Mouse (Mus musculus): ENCODE measurements around the gene Htr1f.

Gene Htr1f

GRCm38 (mm10) chr16:64973533-64974305, 131.9 kb downstream of the Htr1f start:
- DNase-seq (ENCODE audit: low read depth, low spot score): no peak

- no peak for DNase-seq (ENCODE audit: low read depth, low spot score)
Measured at GRCm38 (mm10) chr16:64961690-64962089, 144.0 kb downstream of the Htr1f start.

- no peak for DNase-seq (ENCODE audit: low read depth, low spot score)
Measured at GRCm38 (mm10) chr16:64941646-64942195, 163.9 kb downstream of the Htr1f start.

- DNase-seq (ENCODE audit: low read depth, low spot score): no peak
Measured at GRCm38 (mm10) chr16:64934793-64935192, 170.9 kb downstream of the Htr1f start.

GRCm38 (mm10) chr16:64934011-64934410, 171.6 kb downstream of the Htr1f start:
- DNase-seq (ENCODE audit: low read depth, low spot score): no peak

GRCm38 (mm10) chr16:64923500-64923899, 182.2 kb downstream of the Htr1f start:
- no peak for DNase-seq (ENCODE audit: low read depth, low spot score)

GRCm38 (mm10) chr16:64908747-64909146, 196.9 kb downstream of the Htr1f start:
- no peak for DNase-seq (ENCODE audit: low read depth, low spot score)

- no peak for DNase-seq (ENCODE audit: low read depth, low spot score)
Measured at GRCm38 (mm10) chr16:64907112-64907511, 198.5 kb downstream of the Htr1f start.

- DNase-seq (ENCODE audit: low read depth, low spot score): no peak
Measured at GRCm38 (mm10) chr16:64903328-64903727, 202.3 kb downstream of the Htr1f start.

- DNase-seq (ENCODE audit: low read depth, low spot score): no peak
Measured at GRCm38 (mm10) chr16:64899084-64899483, 206.6 kb downstream of the Htr1f start.

GRCm38 (mm10) chr16:64889496-64889895, 216.2 kb downstream of the Htr1f start:
- no peak for DNase-seq (ENCODE audit: low read depth, low spot score)

GRCm38 (mm10) chr16:64885547-64885946, 220.1 kb downstream of the Htr1f start:
- DNase-seq (ENCODE audit: low read depth, low spot score): no peak

- DNase-seq (ENCODE audit: low read depth, low spot score): no peak
Measured at GRCm38 (mm10) chr16:64885142-64885541, 220.5 kb downstream of the Htr1f start.

- DNase-seq (ENCODE audit: low read depth, low spot score): no peak
Measured at GRCm38 (mm10) chr16:64884420-64884838, 221.2 kb downstream of the Htr1f start.

- no peak for DNase-seq (ENCODE audit: low read depth, low spot score)
Measured at GRCm38 (mm10) chr16:64883896-64884295, 221.8 kb downstream of the Htr1f start.

- no peak for DNase-seq (ENCODE audit: low read depth, low spot score)
Measured at GRCm38 (mm10) chr16:64881442-64881841, 224.2 kb downstream of the Htr1f start.

GRCm38 (mm10) chr16:64880986-64881385, 224.7 kb downstream of the Htr1f start:
- no peak for DNase-seq (ENCODE audit: low read depth, low spot score)

- DNase-seq (ENCODE audit: low read depth, low spot score): no peak
Measured at GRCm38 (mm10) chr16:64879735-64880134, 225.9 kb downstream of the Htr1f start.

- DNase-seq (ENCODE audit: low read depth, low spot score): no peak
Measured at GRCm38 (mm10) chr16:64878611-64879132, 227.0 kb downstream of the Htr1f start.

- no peak for DNase-seq (ENCODE audit: low read depth, low spot score)
Measured at GRCm38 (mm10) chr16:64877314-64877713, 228.3 kb downstream of the Htr1f start.

GRCm38 (mm10) chr16:64876631-64877265, 228.9 kb downstream of the Htr1f start:
- DNase-seq (ENCODE audit: low read depth, low spot score): no peak

GRCm38 (mm10) chr16:64875822-64876221, 229.8 kb downstream of the Htr1f start:
- DNase-seq (ENCODE audit: low read depth, low spot score): no peak

- DNase-seq (ENCODE audit: low read depth, low spot score): no peak
Measured at GRCm38 (mm10) chr16:64875384-64875783, 230.3 kb downstream of the Htr1f start.
